Mouse (Mus musculus) hindbrain, embryonic 13.5 days (tissue): Measurements from ENCODE around the gene Ccdc14. TPM values are rescaled to one million over a fixed set of nuclear protein-coding genes. Genes with fewer than 3 reads are reported as not detected.
A peak's percentile ranks its signal among the peaks of the same experiment; 100 is the strongest.
"Not testable (repeated sequence)": the region's sequence is repeated elsewhere in the genome, so short reads cannot be mapped to it uniquely, and the experiment has no call there.

Experiments used
- ATAC-seq: fragments of 200-750 bp; cut with Nextera tagmentation; 2 replicates; pipeline ENCODE4 v1.8.0; 2017; ENCODE audit warnings: moderate TSS enrichment; ENCODE audit not compliant: low FRiP score
- H3K27ac ChIP-seq: fragments of 300-500 bp; sonication (generic); 2 replicates; pipeline ENCODE4 v1.5.1; 2015; ENCODE audit warnings: inconsistent platforms, mild to moderate bottlenecking, moderate library complexity
- H3K27me3 ChIP-seq: fragments of 300-500 bp; sonication (generic); 2 replicates; pipeline ENCODE4 v1.6.1; 2015; ENCODE audit warnings: mild to moderate bottlenecking, inconsistent platforms
- H3K36me3 ChIP-seq: fragments of 300-500 bp; sonication (generic); 2 replicates; pipeline ENCODE4 v1.6.1; 2015; ENCODE audit warnings: mild to moderate bottlenecking, inconsistent platforms
- H3K4me1 ChIP-seq: fragments of 300-500 bp; sonication (generic); replicated peaks from 2 replicates; pipeline ENCODE4 v1.6.1; 2015; ENCODE audit warnings: inconsistent platforms
- H3K4me2 ChIP-seq: fragments of 300-500 bp; sonication (generic); 2 replicates; pipeline ENCODE4 v1.6.1; 2015; ENCODE audit warnings: inconsistent platforms, mild to moderate bottlenecking, moderate library complexity
- H3K4me3 ChIP-seq: fragments of 300-500 bp; sonication (generic); 2 replicates; pipeline ENCODE4 v1.5.1; 2015; ENCODE audit warnings: mild to moderate bottlenecking, inconsistent platforms
- H3K9ac ChIP-seq: fragments of 300-500 bp; sonication (generic); 2 replicates; pipeline ENCODE4 v1.6.1; 2015; ENCODE audit warnings: mild to moderate bottlenecking, inconsistent platforms
- H3K9me3 ChIP-seq: fragments of 300-500 bp; sonication (generic); 2 replicates; pipeline ENCODE4 v1.6.1; 2016; ENCODE audit warnings: inconsistent platforms
- WGBS: fragments of 180-500 bp; shearing (Covaris S2); methylation state at CpG from one replicate; pipeline ENCODE4 v1.1.7; 2015; 5-methylcytosine and 5-hydroxymethylcytosine counted together
- polyA plus RNA-seq: library from polyadenylated mRNA; unstranded; fragments of >200 nt; fragmentation: Nextera tagmentation; extraction: Ambion mirVana; gene quantifications from 2 replicates; pipeline ENCODE4 v1.2.1, GENCODE M21; 2015

The Ccdc14 gene
- polyA plus RNA-seq, 1 experiment from 2014 or later = 4.8 TPM

GRCm38 (mm10) chr16:34728610-34729009 lies 38.2 kb downstream of the Ccdc14 start:
- Histone ChIP-seq H3K36me3 (peaks cover 15% of the 10 kb centered on the region), H3K9me3 (peaks cover 10% of the 10 kb centered on the region; the same call in 1 of the 2 replicates)
- H3K4me2 ChIP-seq, ATAC-seq, H3K4me3 ChIP-seq, H3K9ac ChIP-seq, H3K4me1 ChIP-seq, H3K27ac ChIP-seq, H3K27me3 ChIP-seq: not testable (repeated sequence)

- no peaks in the 10 kb centered on the region for H3K4me1 ChIP-seq
- no peak overlapping the region for H3K4me2 ChIP-seq
- no peak overlapping the region for H3K27ac ChIP-seq
- H3K9ac ChIP-seq = no peak overlapping the region
- H3K27me3 ChIP-seq = no peaks in the 10 kb centered on the region
- H3K36me3 ChIP-seq = peaks cover 10% of the 10 kb centered on the region
- H3K9me3 ChIP-seq = peaks cover 10% of the 10 kb centered on the region; the same call in 1 of the 2 replicates
- no peak overlapping the region for H3K4me3 ChIP-seq
- ATAC-seq = no peak
- 94% methylated on average over 1 of the region's 1 CpGs for WGBS
Observed at GRCm38 (mm10) chr16:34729371-34729770, 39.0 kb downstream of the Ccdc14 start.

GRCm38 (mm10) chr16:34738656-34739233 lies 48.3 kb downstream of the Ccdc14 start:
- no peak for ATAC-seq
- Histone ChIP-seq H3K27me3 (peaks cover 6% of the 10 kb centered on the region), H3K4me3 (no peak overlapping the region), H3K4me1 (no peaks in the 10 kb centered on the region), H3K9ac (no peak overlapping the region), H3K4me2 (no peak overlapping the region), H3K9me3 (no peaks in the 10 kb centered on the region), H3K36me3 (no peaks in the 10 kb centered on the region), H3K27ac (no peak overlapping the region)
- WGBS = 92% methylated on average over 4 of the region's 4 CpGs

GRCm38 (mm10) chr16:34742930-34743329 lies 52.5 kb downstream of the Ccdc14 start:
- ATAC-seq = no peak
- no peak overlapping the region for H3K4me2 ChIP-seq
- no peak overlapping the region for H3K9ac ChIP-seq
- peaks cover 31% of the 10 kb centered on the region for H3K27me3 ChIP-seq
- H3K4me1 ChIP-seq = peaks cover 16% of the 10 kb centered on the region
- 51% methylated on average over 2 of the region's 2 CpGs for WGBS
- no peak overlapping the region for H3K4me3 ChIP-seq
- no peaks in the 10 kb centered on the region for H3K36me3 ChIP-seq
- H3K27ac ChIP-seq = no peak overlapping the region
- no peaks in the 10 kb centered on the region for H3K9me3 ChIP-seq

GRCm38 (mm10) chr16:34745065-34745585 lies 54.7 kb downstream of the Ccdc14 start, which contains the start of gene Mylk:
Gene Mylk, plus strand, starts transcription at chr16:34745210.
- Histone ChIP-seq H3K27me3 (peaks cover 34% of the 10 kb centered on the region), H3K9me3 (no peaks in the 10 kb centered on the region), H3K4me2 (peak within 1 kb of the TSS; percentile 86), H3K36me3 (no peaks in the 10 kb centered on the region), H3K4me3 (peak within 1 kb of the TSS; percentile 50), H3K27ac (peak within 1 kb of the TSS; percentile 44; the same call in 1 of the 2 replicates), H3K9ac (peak within 1 kb of the TSS; percentile 68), H3K4me1 (peaks cover 23% of the 10 kb centered on the region)
- peak; percentile 89 for ATAC-seq
- WGBS = under 1% methylated on average over 48 of the region's 48 CpGs

- peaks cover 33% of the 10 kb centered on the region for H3K27me3 ChIP-seq
- peak overlapping the region; percentile 39; the same call in 1 of the 2 replicates for H3K9ac ChIP-seq
- H3K9me3 ChIP-seq = no peaks in the 10 kb centered on the region
- H3K4me1 ChIP-seq = peaks cover 23% of the 10 kb centered on the region
- ATAC-seq = no peak
- no peak overlapping the region for H3K27ac ChIP-seq
- H3K4me2 ChIP-seq = no peak overlapping the region
- WGBS = 16% methylated on average over 11 of the region's 11 CpGs
- no peak overlapping the region for H3K4me3 ChIP-seq
- no peaks in the 10 kb centered on the region for H3K36me3 ChIP-seq
Observed at GRCm38 (mm10) chr16:34748081-34748720, 57.8 kb downstream of the Ccdc14 start.

- Histone ChIP-seq H3K4me3 (no peak overlapping the region), H3K27me3 (peaks cover 21% of the 10 kb centered on the region), H3K27ac (no peak overlapping the region), H3K36me3 (no peaks in the 10 kb centered on the region), H3K4me1 (peaks cover 23% of the 10 kb centered on the region), H3K9me3 (no peaks in the 10 kb centered on the region), H3K4me2 (no peak overlapping the region), H3K9ac (no peak overlapping the region)
- ATAC-seq = no peak
- 60% methylated on average over 4 of the region's 4 CpGs for WGBS
Observed at GRCm38 (mm10) chr16:34749536-34749935, 59.1 kb downstream of the Ccdc14 start.

- no peak for ATAC-seq
- no peak overlapping the region for H3K27ac ChIP-seq
Observed at GRCm38 (mm10) chr16:34752026-34752425, 61.6 kb downstream of the Ccdc14 start.

GRCm38 (mm10) chr16:34752977-34753376 lies 62.6 kb downstream of the Ccdc14 start:
- Histone ChIP-seq H3K4me3 (no peak overlapping the region), H3K9me3 (no peaks in the 10 kb centered on the region), H3K9ac (no peak overlapping the region), H3K27ac (no peak overlapping the region), H3K27me3 (peaks cover 2% of the 10 kb centered on the region; the same call in 1 of the 2 replicates), H3K4me2 (no peak overlapping the region), H3K4me1 (peaks cover 6% of the 10 kb centered on the region), H3K36me3 (no peaks in the 10 kb centered on the region)
- WGBS = 88% methylated on average over 3 of the region's 3 CpGs
- no peak for ATAC-seq

More at GRCm38 (mm10) chr16:34752026-34752425, 61.6 kb downstream of the Ccdc14 start:
- no peak overlapping the region for H3K9ac ChIP-seq
- peaks cover 8% of the 10 kb centered on the region for H3K4me1 ChIP-seq
- WGBS = 63% methylated on average over 3 of the region's 3 CpGs
- no peaks in the 10 kb centered on the region for H3K36me3 ChIP-seq
- no peak overlapping the region for H3K4me2 ChIP-seq
- H3K4me3 ChIP-seq = no peak overlapping the region
- peaks cover 8% of the 10 kb centered on the region for H3K27me3 ChIP-seq
- H3K9me3 ChIP-seq = no peaks in the 10 kb centered on the region

GRCm38 (mm10) chr16:34756991-34757390 lies 66.6 kb downstream of the Ccdc14 start:
- no peak overlapping the region for H3K4me3 ChIP-seq
- H3K36me3 ChIP-seq = no peaks in the 10 kb centered on the region
- no peak overlapping the region for H3K9ac ChIP-seq
- H3K4me2 ChIP-seq = no peak overlapping the region
- no peaks in the 10 kb centered on the region for H3K27me3 ChIP-seq
- H3K9me3 ChIP-seq = no peaks in the 10 kb centered on the region
- no peak overlapping the region for H3K27ac ChIP-seq
- WGBS = 81% methylated on average over 7 of the region's 7 CpGs
- no peak for ATAC-seq
- no peaks in the 10 kb centered on the region for H3K4me1 ChIP-seq

- Histone ChIP-seq H3K27me3 (no peaks in the 10 kb centered on the region), H3K9ac (no peak overlapping the region), H3K4me1 (no peaks in the 10 kb centered on the region), H3K27ac (no peak overlapping the region), H3K4me3 (no peak overlapping the region), H3K4me2 (no peak overlapping the region), H3K36me3 (no peaks in the 10 kb centered on the region), H3K9me3 (no peaks in the 10 kb centered on the region)
- ATAC-seq = no peak
- WGBS = 60% methylated on average over 5 of the region's 5 CpGs
Observed at GRCm38 (mm10) chr16:34758205-34758604, 67.8 kb downstream of the Ccdc14 start.

GRCm38 (mm10) chr16:34763959-34764591 lies 73.7 kb downstream of the Ccdc14 start:
- H3K9me3 ChIP-seq = peaks cover 4% of the 10 kb centered on the region; the same call in 1 of the 2 replicates
- no peak for ATAC-seq
- 88% methylated on average over 9 of the region's 9 CpGs for WGBS
- no peaks in the 10 kb centered on the region for H3K4me1 ChIP-seq
- no peak overlapping the region for H3K9ac ChIP-seq
- no peaks in the 10 kb centered on the region for H3K27me3 ChIP-seq
- H3K36me3 ChIP-seq = no peaks in the 10 kb centered on the region
- H3K27ac ChIP-seq = no peak overlapping the region
- H3K4me3 ChIP-seq = no peak overlapping the region
- H3K4me2 ChIP-seq = no peak overlapping the region
